ENCODE assay signal across 11 mouse cellular contexts in the genomic region with DNA sequence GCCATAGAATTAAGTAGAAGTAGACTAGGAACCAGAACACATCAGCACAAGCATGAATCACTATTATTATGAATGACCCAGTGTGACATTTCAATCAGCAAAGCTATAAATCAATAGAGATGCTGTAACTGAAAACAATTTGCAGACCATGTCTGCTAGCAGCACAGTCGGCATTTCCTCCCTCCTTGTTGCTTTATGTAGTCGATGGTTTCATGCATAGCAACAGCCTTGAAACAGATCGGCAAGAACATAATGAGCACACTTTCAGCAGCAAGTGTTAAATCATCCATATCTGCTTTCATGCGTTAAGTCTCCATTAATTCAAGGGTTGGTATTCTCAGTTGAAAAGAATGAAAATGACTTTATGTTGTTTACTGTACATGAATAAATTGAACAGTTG.
DNase-seq lines count a peak whose midpoint lies in the region; ATAC-seq lines count a peak whose summit lies in the region.
"Had no signal": no experiment of that assay in that cellular context is flagged by ENCODE, and none has a peak within 500 bp of the region (broad histone marks: within the 10 kb centered on the region; RNA-seq: fewer than 3 reads in every experiment).

No protein-coding gene starts in this region.

- H3K4me1 ChIP-seq in hindbrain, embryonic 13.5 days (replicated peaks), result 0 out of 2 replicates have a peak, but pooled peaks cover 3% of the 10 kb centered on the region
- no peaks in the 10 kb centered on the region for H3K4me1 ChIP-seq in hindbrain, embryonic 10.5 days (replicated peaks)
- H3K4me1 ChIP-seq in neural tube, embryonic 12.5 days, result no peaks in the 10 kb centered on the region
- H3K4me1 ChIP-seq in hindbrain, embryonic 16.5 days (ENCODE audit: control insufficient read depth, insufficient read depth, low read depth, low read length), result 0 out of 2 replicates have a peak, but pooled peaks cover 2% of the 10 kb centered on the region

- no peaks in the 10 kb centered on the region for H3K36me3 ChIP-seq in hindbrain, embryonic 13.5 days
- no peaks in the 10 kb centered on the region for H3K36me3 ChIP-seq in hindbrain, embryonic 10.5 days
- no peaks in the 10 kb centered on the region for H3K36me3 ChIP-seq in neural tube, embryonic 12.5 days
- H3K36me3 ChIP-seq in hindbrain, embryonic 16.5 days (ENCODE audit: control insufficient read depth, insufficient read depth, low read length), result no peaks in the 10 kb centered on the region

- no peaks in the 10 kb centered on the region for H3K9me3 ChIP-seq in hindbrain, embryonic 13.5 days
- H3K9me3 ChIP-seq in hindbrain, embryonic 10.5 days, result no peaks in the 10 kb centered on the region
- no peaks in the 10 kb centered on the region for H3K9me3 ChIP-seq in neural tube, embryonic 12.5 days
- no peaks in the 10 kb centered on the region for H3K9me3 ChIP-seq in hindbrain, embryonic 16.5 days (ENCODE audit: control insufficient read depth, low read length)

- H3K27me3 ChIP-seq in hindbrain, embryonic 13.5 days, result no peaks in the 10 kb centered on the region
- H3K27me3 ChIP-seq in hindbrain, embryonic 10.5 days (ENCODE audit: insufficient read depth, poor library complexity, severe bottlenecking), result no peaks in the 10 kb centered on the region
- H3K27me3 ChIP-seq in neural tube, embryonic 12.5 days (replicated peaks), result no peaks in the 10 kb centered on the region
- no peaks in the 10 kb centered on the region for H3K27me3 ChIP-seq in hindbrain, embryonic 16.5 days (replicated peaks; ENCODE audit: control insufficient read depth, insufficient read depth, low read length)

- WGBS in hindbrain, embryonic 13.5 days, result 31% methylated on average over 4 of the region's 4 CpGs
- WGBS in hindbrain, embryonic 10.5 days, result 62% methylated on average over 4 of the region's 4 CpGs
- 26% methylated on average over 4 of the region's 4 CpGs for WGBS in neural tube, embryonic 12.5 days
- WGBS in hindbrain, embryonic 16.5 days, result 25% methylated on average over 4 of the region's 4 CpGs

- ATAC-seq in hindbrain, embryonic 13.5 days (ENCODE audit: low FRiP score), result peak; percentile 61
- peak; percentile 70; the same call in 1 of the 2 replicates for ATAC-seq in neural tube, embryonic 12.5 days (ENCODE audit: low FRiP score, low read depth)
- peak; percentile 72 for ATAC-seq in hindbrain, embryonic 16.5 days

- H3K9ac ChIP-seq in hindbrain, embryonic 13.5 days, result no peak overlapping the region
- H3K9ac ChIP-seq in neural tube, embryonic 12.5 days, result no peak overlapping the region
- no peak overlapping the region for H3K9ac ChIP-seq in hindbrain, embryonic 16.5 days (ENCODE audit: low read depth, low read length)

- H3K4me3 ChIP-seq in hindbrain, embryonic 13.5 days, result no peak overlapping the region
- no peak overlapping the region for H3K4me3 ChIP-seq in hindbrain, embryonic 10.5 days
- H3K4me3 ChIP-seq in neural tube, embryonic 12.5 days, result no peak overlapping the region
- no peak overlapping the region for H3K4me3 ChIP-seq in hindbrain, embryonic 16.5 days (ENCODE audit: low read length)
- H3K4me3 ChIP-seq: myocyte had no signal

- DNase-seq in hindbrain, embryonic 10.5 days (ENCODE audit: low spot score), result no peak
- DNase-seq in neural tube, embryonic 10.5 days (ENCODE audit: extremely low spot score, low spot score), result no peak
- no peak for DNase-seq in cerebellum, adult 8-10 months
- no peak for DNase-seq in lung, adult 18-20 months
- DNase-seq: kidney, adult 18-20 months; lung, postnatal 36 days; thymus, postnatal 25 days had no signal

- H3K27ac ChIP-seq in hindbrain, embryonic 13.5 days, result peak overlapping the region; percentile 10; the same call in 1 of the 2 replicates
- no peak overlapping the region for H3K27ac ChIP-seq in hindbrain, embryonic 10.5 days
- no peak overlapping the region for H3K27ac ChIP-seq in neural tube, embryonic 12.5 days
- no peak overlapping the region for H3K27ac ChIP-seq in hindbrain, embryonic 16.5 days (ENCODE audit: low read depth, low read length)

- H3K4me2 ChIP-seq in hindbrain, embryonic 13.5 days, result no peak overlapping the region
- H3K4me2 ChIP-seq in neural tube, embryonic 12.5 days (replicated peaks), result no peak overlapping the region
- H3K4me2 ChIP-seq in hindbrain, embryonic 16.5 days (ENCODE audit: low read length), result no peak overlapping the region
